Mouse (Mus musculus): ENCODE measurements around the gene Pias1.

Pias1 gene

DNA sequence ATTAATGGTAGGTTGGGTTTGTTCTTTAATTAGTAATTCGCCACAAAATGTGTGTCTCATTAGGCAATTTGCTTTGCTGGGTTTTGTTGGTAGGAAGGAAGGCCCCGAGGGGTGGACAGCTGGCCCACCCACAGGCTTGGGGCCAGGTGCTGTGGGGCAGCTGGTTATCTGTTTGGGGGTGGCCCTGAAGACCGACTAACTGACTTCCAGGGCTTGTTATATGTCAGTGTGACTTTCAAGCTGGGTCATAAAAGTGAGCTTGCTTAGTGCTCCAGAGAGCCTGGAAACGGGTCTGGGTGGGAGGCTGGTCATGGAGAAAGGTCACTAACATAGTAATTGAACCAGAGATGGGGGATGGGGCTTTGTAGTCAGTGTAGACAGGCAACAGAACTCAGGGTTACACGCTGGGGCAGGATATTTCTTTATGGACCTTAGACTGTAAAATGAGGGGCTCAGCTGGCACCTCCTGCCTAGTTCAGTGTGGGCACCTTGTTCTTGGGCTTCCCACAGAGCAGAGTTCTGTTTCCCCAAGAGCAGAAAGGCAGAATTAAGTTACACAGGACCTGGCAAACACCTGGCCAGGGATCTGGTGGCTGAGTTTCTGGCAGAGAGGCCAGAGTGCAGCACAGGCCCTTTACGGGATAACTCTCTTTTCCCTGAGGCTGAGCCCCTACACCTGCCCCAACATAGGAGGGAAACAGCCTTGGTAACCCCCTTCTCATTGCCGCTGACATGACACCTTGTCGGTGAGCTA, 129.3 kb downstream of the Pias1 start:
- CTCF ChIA-PET: no interaction called here

DNA sequence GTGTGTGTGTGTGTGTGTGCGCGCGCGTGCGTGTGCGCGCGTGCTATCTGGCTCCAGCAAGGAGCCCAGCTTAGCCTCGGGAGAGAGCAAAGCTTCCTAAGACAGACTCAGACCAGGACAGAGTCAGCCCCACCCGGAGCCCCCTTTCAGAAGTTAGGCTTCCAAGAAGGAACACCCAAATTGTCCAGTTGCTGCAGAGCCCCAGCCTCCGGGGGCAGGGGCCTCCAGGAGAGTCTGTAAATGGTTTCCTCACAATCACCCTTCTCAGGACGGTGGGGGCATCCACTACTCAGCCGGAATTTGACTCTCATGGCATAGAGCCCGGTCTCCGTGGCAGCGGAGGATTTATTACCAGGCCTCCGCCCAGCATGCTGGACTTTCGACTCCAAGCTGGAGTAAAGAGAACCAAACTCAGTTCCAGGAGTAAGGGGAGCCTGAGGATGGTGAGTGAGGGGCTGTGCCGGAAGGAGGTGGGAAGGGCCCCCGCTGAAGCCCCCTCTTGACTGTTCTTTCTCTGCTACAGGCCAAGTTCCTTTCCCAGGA, 129.9 kb downstream of the Pias1 start, which contains the start of gene Calml4:
Gene Calml4 (plus strand): TSS at position 362 of the 543 bp plus-strand sequence.
- CTCF ChIA-PET: no interaction called here

GRCm38 (mm10) chr9:62857216-62857615, 130.5 kb downstream of the Pias1 start:
- CTCF ChIA-PET: no interaction called here

GRCm38 (mm10) chr9:62854483-62854882, 133.2 kb downstream of the Pias1 start:
- CTCF ChIA-PET: no interaction called here

- CTCF ChIA-PET: no interaction called here
Measured at GRCm38 (mm10) chr9:62851571-62851970, 136.2 kb downstream of the Pias1 start.

DNA sequence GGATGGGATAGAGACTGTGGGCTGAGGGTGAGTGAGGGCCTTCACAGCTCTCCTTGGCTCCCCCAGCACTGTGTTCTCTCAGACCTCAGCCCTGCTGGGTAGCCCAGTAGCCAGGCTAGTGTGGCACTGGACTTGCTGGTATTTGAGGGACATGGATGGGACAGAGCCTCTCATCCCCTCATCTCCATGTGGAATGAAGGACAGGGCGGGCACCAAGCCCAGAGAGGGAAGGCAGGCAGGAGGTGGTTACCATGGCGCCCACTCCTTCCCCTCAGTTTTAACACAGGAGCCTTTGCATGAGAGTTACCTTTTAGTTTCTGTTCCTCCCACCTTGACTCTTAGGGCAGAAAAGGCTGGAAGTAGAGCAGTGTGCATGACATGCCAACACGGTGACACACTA, 139.1 kb downstream of the Pias1 start:
- CTCF ChIA-PET: interaction anchor here (0.6 to 1.1 kb wide), 2 partner anchors 11 to 125 kb away, joined by 4 to 9 read pairs; no protein-coding TSS in a partner anchor

DNA sequence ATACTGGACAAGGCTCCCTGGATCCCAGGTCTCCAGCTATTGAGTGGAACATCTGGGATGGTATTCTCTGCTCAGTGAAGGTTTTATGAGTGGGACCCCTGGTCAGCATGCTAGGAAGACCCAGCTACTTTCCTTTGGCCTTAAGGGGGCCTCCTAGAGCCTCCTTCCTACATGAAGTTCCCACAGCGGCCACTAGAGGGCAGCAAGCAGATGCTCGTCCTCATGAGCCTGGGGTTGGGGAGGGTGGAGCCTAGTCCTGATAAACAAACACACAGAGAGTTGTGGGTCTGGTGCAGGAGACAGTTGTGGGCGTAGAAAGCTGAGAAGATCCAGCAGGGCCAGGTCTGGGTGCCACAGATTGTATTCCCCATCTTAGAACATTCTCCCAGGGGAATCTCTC, 140.0 kb downstream of the Pias1 start:
- CTCF ChIA-PET: interaction anchor here (0.5 to 1.1 kb wide), 8 partner anchors 16 to 276 kb away, joined by 3 to 5 read pairs (median 3); no protein-coding TSS in a partner anchor

GRCm38 (mm10) chr9:62844461-62844860, 143.3 kb downstream of the Pias1 start:
- CTCF ChIA-PET: interaction anchor here (0.6 kb wide), 1 partner anchor 1193 kb away, joined by 3 read pairs; no protein-coding TSS in a partner anchor

DNA sequence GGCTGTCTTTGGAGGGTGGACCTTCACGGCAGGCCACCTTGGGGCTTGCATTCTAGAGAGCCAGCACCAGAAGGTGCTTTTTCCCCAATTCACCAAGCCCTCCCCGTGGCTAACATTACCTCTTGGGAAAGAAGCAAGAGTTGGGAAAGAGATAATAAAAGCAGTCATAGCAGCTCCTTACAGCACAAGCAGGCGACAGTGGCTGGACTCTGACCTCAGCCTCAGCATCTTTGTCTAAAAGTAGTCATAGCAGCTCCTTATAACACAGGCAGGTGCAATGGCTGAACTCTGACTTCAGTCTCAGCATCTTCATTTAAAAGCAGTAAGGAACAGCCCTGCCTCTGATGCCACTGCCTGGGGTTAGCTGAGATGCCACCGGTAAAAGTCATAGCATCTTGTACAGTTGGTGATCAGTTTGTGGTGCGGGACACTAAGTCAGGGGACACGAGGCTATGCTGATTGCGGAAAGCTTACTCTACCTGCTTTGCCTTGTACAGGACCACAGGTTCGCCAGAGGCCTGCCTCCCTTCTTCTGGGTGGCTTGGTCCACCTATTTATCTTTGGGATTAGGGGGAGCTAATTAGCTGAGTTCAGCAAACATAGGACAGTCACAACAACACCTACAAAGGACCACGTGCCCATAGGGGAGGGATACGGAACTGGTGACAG, 144.2 kb downstream of the Pias1 start:
- CTCF ChIA-PET: no interaction called here

GRCm38 (mm10) chr9:62839172-62839770, 148.5 kb downstream of the Pias1 start:
- CTCF ChIA-PET: interaction anchor here (0.7 kb wide), 1 partner anchor 12 kb away, joined by 4 read pairs; no protein-coding TSS in a partner anchor

GRCm38 (mm10) chr9:62838506-62839171, 149.1 kb downstream of the Pias1 start, which contains the start of gene Cln6:
TSS of gene Cln6 (plus strand) at chr9:62838785.
- CTCF ChIA-PET: interaction anchor here (0.7 kb wide), 1 partner anchor 11 kb away, joined by 4 read pairs; no protein-coding TSS in a partner anchor

GRCm38 (mm10) chr9:62838146-62838505, 149.6 kb downstream of the Pias1 start:
- CTCF ChIA-PET: interaction anchor here (0.6 to 0.8 kb wide), 2 partner anchors 511 to 801 kb away, joined by 3 to 9 read pairs; no protein-coding TSS in a partner anchor

DNA sequence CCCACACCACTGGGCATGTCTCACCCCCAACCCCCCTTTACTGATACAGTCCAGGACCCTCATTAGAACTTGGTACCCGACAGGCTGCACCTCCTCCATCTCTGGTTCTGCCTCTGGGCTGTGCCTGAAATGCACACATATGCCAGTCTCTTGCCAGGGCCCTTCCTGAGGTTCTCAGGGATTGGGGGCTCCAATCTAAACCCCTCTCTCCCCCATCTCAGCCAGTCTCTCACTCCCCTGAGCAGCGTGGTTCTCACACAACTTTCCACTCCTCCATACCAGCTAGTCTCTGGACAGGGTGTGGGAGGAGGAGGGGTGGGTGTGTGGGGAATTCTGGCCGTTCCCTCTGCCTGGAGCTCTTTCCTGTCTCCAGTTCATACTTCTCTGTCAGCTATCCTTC, 150.1 kb downstream of the Pias1 start:
- CTCF ChIA-PET: interaction anchor here (0.5 to 0.8 kb wide), 6 partner anchors 8 to 802 kb away, joined by 3 to 9 read pairs (median 6); no protein-coding TSS in a partner anchor

- CTCF ChIA-PET: no interaction called here
Measured at GRCm38 (mm10) chr9:62835705-62836446, 151.8 kb downstream of the Pias1 start.

GRCm38 (mm10) chr9:62834906-62835305, 152.8 kb downstream of the Pias1 start:
- CTCF ChIA-PET: no interaction called here

DNA sequence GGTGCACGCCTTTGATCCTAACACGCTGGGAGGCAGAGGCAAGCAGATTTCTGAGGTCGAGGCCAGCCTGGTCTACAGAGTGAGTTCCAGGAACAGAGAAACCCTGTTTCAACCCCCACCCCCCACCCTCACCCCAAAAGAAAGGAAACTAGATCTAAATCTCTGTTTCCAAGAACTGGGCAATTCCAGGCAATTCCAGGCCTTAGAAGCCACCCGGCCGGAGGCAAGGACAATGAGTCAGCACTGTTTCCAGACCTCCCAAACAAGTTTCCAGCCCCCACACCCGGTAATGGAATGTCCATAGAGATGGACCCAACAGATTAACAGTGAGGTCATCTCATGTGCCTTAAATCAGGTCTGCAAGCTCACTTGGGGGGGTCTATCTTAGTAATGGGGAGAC, 157.8 kb downstream of the Pias1 start:
- CTCF ChIA-PET: no interaction called here

DNA sequence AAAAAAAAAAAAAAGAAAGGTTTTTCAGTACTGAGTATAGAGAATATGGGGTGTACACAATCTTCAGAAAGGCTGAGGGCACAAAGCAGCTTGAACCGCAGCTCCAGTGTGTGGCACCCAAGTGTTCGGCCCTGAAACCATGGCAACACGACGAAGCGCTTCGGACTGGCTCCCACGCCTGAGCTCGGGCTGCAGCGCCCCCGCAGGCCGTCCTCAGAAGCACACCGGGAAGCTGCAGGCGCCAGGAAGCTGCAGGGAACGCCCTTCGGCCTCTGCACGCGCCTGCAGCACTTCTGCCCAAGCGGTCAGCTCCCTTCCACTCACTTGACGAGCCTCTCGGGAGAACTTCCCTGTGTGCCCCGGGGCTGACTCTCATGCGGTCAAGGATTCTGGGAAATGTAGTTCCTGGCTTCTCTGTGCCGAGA, 159.1 kb downstream of the Pias1 start:
- CTCF ChIA-PET: interaction anchor here (0.9 to 1.2 kb wide), 2 partner anchors 12 to 19 kb away, joined by 3 to 4 read pairs; no protein-coding TSS in a partner anchor
